Comparison of ENCODE assay signal across 21 mouse cellular contexts in genomic region chr6:97707401-97707800, GRCm38 (mm10).
"Had no signal": no experiment of that assay in that cellular context is flagged by ENCODE, and none has a peak within 500 bp of the region (broad histone marks: within the 10 kb centered on the region; RNA-seq: fewer than 3 reads in every experiment).

No protein-coding gene starts in this region.

- DNase-seq: kidney, adult 8-10 months; kidney, postnatal 10 days; kidney, postnatal 36 days; left cerebral cortex, postnatal 4 days; liver, postnatal 0 days; lung, embryonic 14.5 days; thymus, adult 2 months; thymus, postnatal 14 days; thymus, postnatal 4 days had no signal

- ATAC-seq: liver, postnatal 0 days; lung, postnatal 0 days; midbrain, embryonic 13.5 days; midbrain, embryonic 16.5 days had no signal

- H3K27ac ChIP-seq: kidney, embryonic 15.5 days; limb, embryonic 12.5 days; limb, embryonic 15.5 days; liver, embryonic 14.5 days; midbrain, embryonic 10.5 days; midbrain, embryonic 13.5 days; stomach, postnatal 0 days had no signal

- H3K9me3 ChIP-seq: kidney, embryonic 15.5 days; limb, embryonic 12.5 days; limb, embryonic 15.5 days; midbrain, embryonic 10.5 days had no signal

- H3K36me3 ChIP-seq: kidney, embryonic 15.5 days; limb, embryonic 12.5 days; limb, embryonic 15.5 days; midbrain, embryonic 10.5 days; midbrain, embryonic 13.5 days had no signal

- H3K4me3 ChIP-seq: kidney, embryonic 15.5 days; limb, embryonic 12.5 days; limb, embryonic 15.5 days; megakaryocyte, embryonic 14.5 days; midbrain, embryonic 10.5 days; midbrain, embryonic 13.5 days; myocyte had no signal

- H3K27me3 ChIP-seq: kidney, embryonic 15.5 days; limb, embryonic 12.5 days; limb, embryonic 15.5 days had no signal

- H3K4me2 ChIP-seq: kidney, embryonic 15.5 days; limb, embryonic 12.5 days; limb, embryonic 15.5 days; liver, embryonic 11.5 days; lung, embryonic 14.5 days; midbrain, embryonic 13.5 days had no signal

- H3K4me1 ChIP-seq: kidney, embryonic 15.5 days; limb, embryonic 12.5 days; limb, embryonic 15.5 days; megakaryocyte, embryonic 14.5 days; midbrain, embryonic 13.5 days had no signal

- H3K9ac ChIP-seq: kidney, embryonic 15.5 days; limb, embryonic 12.5 days; limb, embryonic 15.5 days; liver, embryonic 14.5 days; liver, postnatal 0 days; lung, embryonic 14.5 days; midbrain, embryonic 13.5 days had no signal
